Mouse (Mus musculus): Measurements from ENCODE around the gene Fpr3. TPM values are rescaled to one million over a fixed set of nuclear protein-coding genes. Genes with fewer than 3 reads are reported as not detected.
A peak's percentile ranks its signal among the peaks of the same experiment; 100 is the strongest.

Fpr3 gene
- polyA plus RNA-seq, 1 experiment from 2014 or later = not detected

DNA sequence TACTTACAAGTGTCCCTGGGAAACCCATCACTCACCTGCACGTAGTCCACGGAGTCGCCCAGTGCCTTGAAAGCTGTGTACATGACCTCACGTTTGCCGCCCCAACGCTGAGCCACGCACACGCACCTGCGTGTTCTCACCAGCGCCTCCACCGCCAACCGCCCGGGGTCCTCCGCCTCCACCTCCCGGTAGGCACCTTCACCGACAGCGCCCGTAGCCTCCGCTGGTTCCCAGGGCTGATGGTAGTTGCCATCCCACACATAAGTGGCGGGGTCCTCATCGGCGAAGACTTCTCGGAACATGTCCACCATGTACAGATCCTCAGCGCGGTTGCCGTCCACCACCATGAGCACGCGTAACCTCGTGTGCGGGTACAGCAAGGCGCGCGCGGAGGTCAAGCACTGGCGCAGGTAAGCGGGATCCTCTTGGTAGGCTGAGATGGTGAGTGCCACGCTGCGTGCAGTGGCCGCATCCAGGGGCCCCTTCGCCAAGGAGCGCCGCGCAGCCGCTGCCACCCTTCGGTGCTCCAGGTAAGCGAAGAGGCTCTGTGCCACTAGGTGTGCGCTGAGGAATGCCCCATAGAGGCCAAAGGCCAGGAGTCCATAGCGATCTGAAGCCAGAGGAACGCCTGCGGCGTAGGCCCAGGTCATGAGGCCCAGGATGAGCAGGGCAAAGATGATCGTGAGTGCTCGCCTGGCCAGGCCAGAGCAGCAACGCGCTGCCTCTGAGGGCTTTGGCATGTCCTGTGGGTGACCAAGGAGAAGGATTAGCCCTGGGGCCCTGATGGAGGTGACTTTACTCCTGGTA lies 37.5 kb upstream of the Fpr3 start:
- Histone ChIP-seq H3K9me3 (ENCODE audit: control insufficient read depth, low read length) (no peaks in the 10 kb centered on the region), H3K36me3 (ENCODE audit: control insufficient read depth, insufficient read depth, low read length) (no peaks in the 10 kb centered on the region), H3K4me2 (ENCODE audit: low read depth, low read length) (peak overlapping the region; percentile 37), H3K27me3 (ENCODE audit: control insufficient read depth, insufficient read depth, low read length) (no peaks in the 10 kb centered on the region), H3K4me3 (ENCODE audit: low read depth, low read length) (peak overlapping the region; percentile 24; the same call in 1 of the 2 replicates), H3K27ac (ENCODE audit: low read depth, low read length) (no peak overlapping the region), H3K4me1 (ENCODE audit: control insufficient read depth, insufficient read depth, low read length) (no peaks in the 10 kb centered on the region), H3K9ac (replicated peaks; ENCODE audit: low read depth, low read length) (no peak overlapping the region)
- peak; percentile 56 for ATAC-seq (ENCODE audit: low read depth)
- 18% methylated on average over 55 of the region's 55 CpGs for WGBS

- H3K9ac ChIP-seq (replicated peaks; ENCODE audit: low read depth, low read length) = no peak within 1 kb of the TSS
- H3K4me1 ChIP-seq (ENCODE audit: control insufficient read depth, insufficient read depth, low read length) = no peaks in the 10 kb centered on the region
- no peaks in the 10 kb centered on the region for H3K27me3 ChIP-seq (ENCODE audit: control insufficient read depth, insufficient read depth, low read length)
- no peak within 1 kb of the TSS for H3K4me3 ChIP-seq (ENCODE audit: low read depth, low read length)
- no peak within 1 kb of the TSS for H3K4me2 ChIP-seq (ENCODE audit: low read depth, low read length)
- 47% methylated on average over 8 of the region's 8 CpGs for WGBS
- no peaks in the 10 kb centered on the region for H3K9me3 ChIP-seq (ENCODE audit: control insufficient read depth, low read length)
- no peak within 1 kb of the TSS for H3K27ac ChIP-seq (ENCODE audit: low read depth, low read length)
- no peaks in the 10 kb centered on the region for H3K36me3 ChIP-seq (ENCODE audit: control insufficient read depth, insufficient read depth, low read length)
- ATAC-seq (ENCODE audit: low read depth) = no peak
These were observed 32.4 kb upstream of the Fpr3 start, which contains the start of gene Has1 for GRCm38 (mm10) chr17:17855064-17855838. Gene Has1 (minus strand): TSS chr17:17855205.

- Histone ChIP-seq H3K9me3 (ENCODE audit: control insufficient read depth, low read length) (no peaks in the 10 kb centered on the region), H3K27me3 (ENCODE audit: control insufficient read depth, insufficient read depth, low read length) (no peaks in the 10 kb centered on the region), H3K36me3 (ENCODE audit: control insufficient read depth, insufficient read depth, low read length) (no peaks in the 10 kb centered on the region), H3K4me2 (ENCODE audit: low read depth, low read length) (no peak overlapping the region), H3K27ac (ENCODE audit: low read depth, low read length) (no peak overlapping the region), H3K4me1 (ENCODE audit: control insufficient read depth, insufficient read depth, low read length) (no peaks in the 10 kb centered on the region), H3K4me3 (ENCODE audit: low read depth, low read length) (no peak overlapping the region), H3K9ac (replicated peaks; ENCODE audit: low read depth, low read length) (no peak overlapping the region)
- 69% methylated on average over 1 of the region's 1 CpGs for WGBS
- ATAC-seq (ENCODE audit: low read depth) = no peak
These were observed 31.0 kb upstream of the Fpr3 start for GRCm38 (mm10) chr17:17856612-17857011.

DNA sequence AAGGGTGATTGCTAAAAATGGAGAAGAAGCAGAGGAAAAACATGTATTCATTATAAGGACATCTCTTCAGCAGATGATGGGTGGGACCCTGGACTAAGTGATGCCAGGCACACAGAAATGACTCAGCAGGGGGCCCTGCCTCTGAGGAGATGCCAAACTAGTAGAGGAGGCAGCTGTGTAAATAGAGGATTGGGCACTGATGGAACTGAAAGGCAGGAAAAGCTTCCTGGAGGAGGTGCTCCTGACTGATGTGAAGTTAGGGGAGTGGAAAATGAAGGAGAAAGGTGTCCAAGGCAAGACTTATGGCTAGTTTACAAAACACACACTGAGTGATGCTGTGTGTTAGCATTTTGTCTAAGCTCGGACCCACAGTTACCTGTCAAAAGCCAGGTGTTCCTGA lies 30.2 kb upstream of the Fpr3 start:
- H3K9me3 ChIP-seq (ENCODE audit: control insufficient read depth, low read length) = no peaks in the 10 kb centered on the region
- H3K27me3 ChIP-seq (ENCODE audit: control insufficient read depth, insufficient read depth, low read length) = no peaks in the 10 kb centered on the region
- H3K4me2 ChIP-seq (ENCODE audit: low read depth, low read length) = no peak overlapping the region
- ATAC-seq (ENCODE audit: low read depth) = no peak
- no peak overlapping the region for H3K27ac ChIP-seq (ENCODE audit: low read depth, low read length)
- H3K36me3 ChIP-seq (ENCODE audit: control insufficient read depth, insufficient read depth, low read length) = no peaks in the 10 kb centered on the region
- no peak overlapping the region for H3K4me3 ChIP-seq (ENCODE audit: low read depth, low read length)
- H3K9ac ChIP-seq (replicated peaks; ENCODE audit: low read depth, low read length) = no peak overlapping the region
- 85% methylated on average over 1 of the region's 1 CpGs for WGBS
- no peaks in the 10 kb centered on the region for H3K4me1 ChIP-seq (ENCODE audit: control insufficient read depth, insufficient read depth, low read length)

GRCm38 (mm10) chr17:17860110-17860509 lies 27.5 kb upstream of the Fpr3 start:
- H3K4me1 ChIP-seq (ENCODE audit: control insufficient read depth, insufficient read depth, low read length) = no peaks in the 10 kb centered on the region
- H3K4me3 ChIP-seq (ENCODE audit: low read depth, low read length) = no peak overlapping the region
- H3K36me3 ChIP-seq (ENCODE audit: control insufficient read depth, insufficient read depth, low read length) = no peaks in the 10 kb centered on the region
- no peak for ATAC-seq (ENCODE audit: low read depth)
- no peak overlapping the region for H3K4me2 ChIP-seq (ENCODE audit: low read depth, low read length)
- H3K9ac ChIP-seq (replicated peaks; ENCODE audit: low read depth, low read length) = no peak overlapping the region
- WGBS = 91% methylated on average over 3 of the region's 3 CpGs
- H3K9me3 ChIP-seq (ENCODE audit: control insufficient read depth, low read length) = no peaks in the 10 kb centered on the region
- no peak overlapping the region for H3K27ac ChIP-seq (ENCODE audit: low read depth, low read length)
- no peaks in the 10 kb centered on the region for H3K27me3 ChIP-seq (ENCODE audit: control insufficient read depth, insufficient read depth, low read length)

DNA sequence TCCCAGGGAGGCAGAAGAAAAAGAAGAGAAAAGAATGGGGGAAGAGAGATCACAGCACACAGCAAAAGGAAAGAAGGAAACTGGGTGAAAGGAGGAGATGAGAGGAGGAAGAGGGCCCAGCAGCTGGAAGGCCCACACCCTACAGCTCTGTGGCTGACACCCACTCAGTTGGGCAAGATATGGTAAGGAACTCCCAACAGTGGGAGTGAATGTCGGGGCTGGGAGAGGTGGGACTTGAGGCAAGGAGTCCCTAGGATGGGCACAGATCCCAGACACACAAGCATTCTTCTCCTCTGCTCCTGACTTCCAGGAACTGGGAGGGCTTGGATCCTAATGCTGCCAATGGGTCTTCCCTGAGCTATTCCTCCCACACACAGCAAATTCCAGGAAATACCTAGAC lies 25.3 kb upstream of the Fpr3 start:
- 79% methylated on average over 1 of the region's 1 CpGs for WGBS
- Histone ChIP-seq H3K9ac (replicated peaks; ENCODE audit: low read depth, low read length) (no peak overlapping the region), H3K27ac (ENCODE audit: low read depth, low read length) (no peak overlapping the region), H3K36me3 (ENCODE audit: control insufficient read depth, insufficient read depth, low read length) (no peaks in the 10 kb centered on the region), H3K4me3 (ENCODE audit: low read depth, low read length) (no peak overlapping the region), H3K27me3 (ENCODE audit: control insufficient read depth, insufficient read depth, low read length) (no peaks in the 10 kb centered on the region), H3K4me1 (ENCODE audit: control insufficient read depth, insufficient read depth, low read length) (no peaks in the 10 kb centered on the region), H3K4me2 (ENCODE audit: low read depth, low read length) (no peak overlapping the region), H3K9me3 (ENCODE audit: control insufficient read depth, low read length) (no peaks in the 10 kb centered on the region)
- no peak for ATAC-seq (ENCODE audit: low read depth)

DNA sequence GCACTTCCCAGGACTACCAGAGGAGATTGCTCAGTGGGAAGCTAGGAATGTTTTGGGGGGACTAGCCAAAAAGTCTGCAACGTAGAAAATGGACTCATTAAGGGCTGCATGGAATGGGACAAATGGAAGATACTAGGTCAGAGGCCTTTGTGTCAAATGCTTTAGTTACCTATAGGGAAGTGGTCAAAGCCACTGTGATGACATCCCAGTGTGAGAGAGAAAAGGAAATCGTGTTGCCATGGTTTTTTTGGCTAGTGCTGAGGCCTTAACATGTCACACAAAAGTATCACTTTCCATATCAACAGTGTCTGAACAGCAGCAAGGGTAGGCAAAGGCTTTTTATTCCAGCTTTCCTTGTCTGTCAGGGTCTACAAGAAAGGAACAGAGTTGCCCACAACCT lies 22.5 kb upstream of the Fpr3 start:
- Histone ChIP-seq H3K27me3 (ENCODE audit: control insufficient read depth, insufficient read depth, low read length) (no peaks in the 10 kb centered on the region), H3K4me2 (ENCODE audit: low read depth, low read length) (no peak overlapping the region), H3K36me3 (ENCODE audit: control insufficient read depth, insufficient read depth, low read length) (no peaks in the 10 kb centered on the region), H3K27ac (ENCODE audit: low read depth, low read length) (no peak overlapping the region), H3K4me3 (ENCODE audit: low read depth, low read length) (no peak overlapping the region), H3K4me1 (ENCODE audit: control insufficient read depth, insufficient read depth, low read length) (no peaks in the 10 kb centered on the region), H3K9ac (replicated peaks; ENCODE audit: low read depth, low read length) (no peak overlapping the region), H3K9me3 (ENCODE audit: control insufficient read depth, low read length) (no peaks in the 10 kb centered on the region)
- 57% methylated on average over 2 of the region's 2 CpGs for WGBS
- ATAC-seq (ENCODE audit: low read depth) = no peak

GRCm38 (mm10) chr17:17866801-17867469 lies 20.7 kb upstream of the Fpr3 start:
- H3K4me1 ChIP-seq (ENCODE audit: control insufficient read depth, insufficient read depth, low read length) = no peaks in the 10 kb centered on the region
- H3K4me2 ChIP-seq (ENCODE audit: low read depth, low read length) = no peak overlapping the region
- WGBS = 86% methylated on average over 11 of the region's 11 CpGs
- H3K9me3 ChIP-seq (ENCODE audit: control insufficient read depth, low read length) = no peaks in the 10 kb centered on the region
- no peak overlapping the region for H3K9ac ChIP-seq (replicated peaks; ENCODE audit: low read depth, low read length)
- no peak overlapping the region for H3K27ac ChIP-seq (ENCODE audit: low read depth, low read length)
- no peak for ATAC-seq (ENCODE audit: low read depth)
- H3K27me3 ChIP-seq (ENCODE audit: control insufficient read depth, insufficient read depth, low read length) = no peaks in the 10 kb centered on the region
- H3K4me3 ChIP-seq (ENCODE audit: low read depth, low read length) = no peak overlapping the region
- no peaks in the 10 kb centered on the region for H3K36me3 ChIP-seq (ENCODE audit: control insufficient read depth, insufficient read depth, low read length)
